Mouse (Mus musculus) adrenal gland, postnatal 36 days (tissue): Measurements from ENCODE around the gene Ascc3. TPM values are rescaled to one million over a fixed set of nuclear protein-coding genes. Genes with fewer than 3 reads are reported as not detected.

Experiments used
- DNase-seq, 2 experiments: peaks; one replicate each; pipeline ENCODE4 v3.0.0; 2021; ENCODE audit warnings: mixed read lengths in 1 of 2
- total RNA-seq, 2 experiments: library from RNA; stranded (reverse); gene quantifications; 2 replicates each; pipeline ENCODE4 v1.2.3; 2021

Gene Ascc3
- total RNA-seq, 2 experiments from 2014 or later: 38.3 to 44.6 TPM

- no peak for DNase-seq
Observed at GRCm38 (mm10) chr10:50762984-50763383, 170.5 kb downstream of the Ascc3 start.

- no peak for DNase-seq
Observed at GRCm38 (mm10) chr10:50763457-50764310, 171.2 kb downstream of the Ascc3 start.

GRCm38 (mm10) chr10:50772811-50773210 is 180.3 kb downstream of the Ascc3 start:
- no peak for DNase-seq

GRCm38 (mm10) chr10:50773846-50774245 is 181.4 kb downstream of the Ascc3 start:
- DNase-seq: no peak

- peak in 1 of 2 experiments; percentile 5 for DNase-seq
Observed at GRCm38 (mm10) chr10:50792840-50793239, 200.4 kb downstream of the Ascc3 start.

- DNase-seq: no peak
Observed at GRCm38 (mm10) chr10:50801594-50801993, 209.1 kb downstream of the Ascc3 start.

- no peak for DNase-seq
Observed at GRCm38 (mm10) chr10:50802380-50802779, 209.9 kb downstream of the Ascc3 start.

- no peak for DNase-seq
Observed at GRCm38 (mm10) chr10:50806166-50806565, 213.7 kb downstream of the Ascc3 start.

- no peak for DNase-seq
Observed at GRCm38 (mm10) chr10:50822363-50822762, 229.9 kb downstream of the Ascc3 start.

- no peak for DNase-seq
Observed at GRCm38 (mm10) chr10:50826829-50827228, 234.4 kb downstream of the Ascc3 start.

GRCm38 (mm10) chr10:50834533-50834932 is 242.1 kb downstream of the Ascc3 start:
- no peak for DNase-seq

GRCm38 (mm10) chr10:50843363-50843762 is 250.9 kb downstream of the Ascc3 start:
- DNase-seq: no peak

GRCm38 (mm10) chr10:50868202-50868601 is 275.7 kb downstream of the Ascc3 start:
- DNase-seq: no peak

GRCm38 (mm10) chr10:50876952-50877351 is 284.5 kb downstream of the Ascc3 start:
- DNase-seq: no peak

- DNase-seq: peak; percentile 23 to 40
Observed at GRCm38 (mm10) chr10:50881476-50882069, 289.1 kb downstream of the Ascc3 start.

GRCm38 (mm10) chr10:50882366-50882765 is 289.9 kb downstream of the Ascc3 start:
- DNase-seq: no peak

- no peak for DNase-seq
Observed at GRCm38 (mm10) chr10:50886305-50886704, 293.8 kb downstream of the Ascc3 start.

GRCm38 (mm10) chr10:50890621-50891020 is 298.2 kb downstream of the Ascc3 start:
- DNase-seq: no peak

GRCm38 (mm10) chr10:50891876-50892711 is 299.6 kb downstream of the Ascc3 start:
- DNase-seq: no peak

GRCm38 (mm10) chr10:50892751-50893320 is 300.4 kb downstream of the Ascc3 start:
- no peak for DNase-seq

GRCm38 (mm10) chr10:50893546-50893945 is 301.1 kb downstream of the Ascc3 start:
- DNase-seq: no peak
